Mouse (Mus musculus) thymus, postnatal 25 days (tissue): ENCODE data around the gene Nek5.

Experiments used
- DNase-seq: peaks from one replicate; pipeline ENCODE4 v3.0.0; 2022

Gene Nek5

DNA sequence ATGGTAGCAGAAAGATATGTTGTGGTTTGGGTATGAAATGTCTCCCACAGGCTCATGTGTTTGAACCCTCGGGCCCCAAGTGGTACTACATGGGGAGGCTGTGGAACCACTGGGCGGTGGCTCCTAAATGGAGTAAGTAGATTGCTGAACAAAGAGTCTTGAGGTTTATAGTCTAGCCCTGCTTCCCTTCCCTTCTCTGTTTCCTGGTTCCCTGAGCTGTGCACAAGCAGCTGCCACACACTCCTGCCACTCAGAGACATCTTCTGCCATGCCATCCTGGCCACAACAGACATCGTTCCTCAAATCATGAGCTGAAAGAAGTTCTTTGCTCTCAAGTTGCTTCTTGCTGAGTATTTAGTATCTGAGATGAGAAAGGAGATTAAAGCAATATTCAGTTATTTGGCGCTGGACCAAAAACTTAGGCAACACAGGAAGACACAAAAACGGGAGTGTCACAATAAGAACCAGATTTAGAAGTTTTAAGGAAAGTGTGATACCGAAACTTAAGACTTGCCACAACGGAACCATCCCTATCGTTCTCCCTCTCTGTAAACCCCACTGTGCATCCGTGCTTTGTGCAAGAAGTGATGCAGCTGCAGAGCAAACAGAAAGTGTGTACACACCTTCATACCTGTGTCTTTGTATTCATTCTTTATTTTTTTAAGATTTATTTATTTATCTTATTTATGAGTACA, 45.4 kb downstream of the Nek5 start:
- no peak for DNase-seq

DNA sequence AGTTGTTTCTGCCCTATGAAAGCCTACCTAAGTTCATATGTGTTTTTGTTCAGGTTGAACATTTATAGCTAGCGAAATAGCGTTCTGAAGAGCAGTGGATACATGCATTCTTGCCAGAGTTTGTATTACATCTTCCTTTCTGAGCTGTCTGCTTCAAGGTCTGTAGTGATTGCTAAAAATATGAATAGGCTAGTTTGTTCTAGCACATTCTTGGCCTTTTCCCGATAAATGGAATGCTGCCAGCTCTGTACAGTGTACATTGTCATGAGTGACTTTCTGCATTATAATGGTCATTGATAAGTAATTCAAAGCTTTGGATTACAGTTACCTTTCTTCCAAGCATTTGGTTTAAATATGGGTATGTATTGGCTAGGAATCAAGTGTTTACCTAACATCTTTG, 63.7 kb downstream of the Nek5 start:
- no peak for DNase-seq

DNA sequence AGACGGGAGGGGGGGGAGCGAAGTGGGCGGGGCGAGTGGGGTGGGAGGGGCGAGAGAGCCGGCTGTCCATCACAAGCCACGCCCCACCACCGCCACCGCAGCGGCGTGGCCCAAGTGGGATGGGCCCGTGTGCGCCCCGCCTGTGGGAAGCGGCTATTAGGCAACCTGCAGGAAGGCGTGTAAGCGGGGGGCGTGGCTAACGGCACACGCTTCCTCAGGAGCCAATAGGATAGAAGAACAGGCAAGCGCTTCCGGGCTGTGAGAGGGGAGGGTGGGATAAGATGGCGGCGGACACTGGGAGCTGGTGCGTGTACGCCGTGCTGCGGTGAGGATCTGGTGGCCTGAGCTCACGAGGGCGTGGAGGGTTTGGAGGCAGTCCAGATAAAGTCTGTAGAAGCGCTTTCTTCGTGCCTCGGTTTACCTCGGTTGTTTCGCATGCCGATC, 64.4 kb downstream of the Nek5 start, which contains the start of gene Alg11:
Gene Alg11, plus strand, starts transcription at position 276 of the 444 bp plus-strand sequence.
- peak; percentile 93 for DNase-seq

DNA sequence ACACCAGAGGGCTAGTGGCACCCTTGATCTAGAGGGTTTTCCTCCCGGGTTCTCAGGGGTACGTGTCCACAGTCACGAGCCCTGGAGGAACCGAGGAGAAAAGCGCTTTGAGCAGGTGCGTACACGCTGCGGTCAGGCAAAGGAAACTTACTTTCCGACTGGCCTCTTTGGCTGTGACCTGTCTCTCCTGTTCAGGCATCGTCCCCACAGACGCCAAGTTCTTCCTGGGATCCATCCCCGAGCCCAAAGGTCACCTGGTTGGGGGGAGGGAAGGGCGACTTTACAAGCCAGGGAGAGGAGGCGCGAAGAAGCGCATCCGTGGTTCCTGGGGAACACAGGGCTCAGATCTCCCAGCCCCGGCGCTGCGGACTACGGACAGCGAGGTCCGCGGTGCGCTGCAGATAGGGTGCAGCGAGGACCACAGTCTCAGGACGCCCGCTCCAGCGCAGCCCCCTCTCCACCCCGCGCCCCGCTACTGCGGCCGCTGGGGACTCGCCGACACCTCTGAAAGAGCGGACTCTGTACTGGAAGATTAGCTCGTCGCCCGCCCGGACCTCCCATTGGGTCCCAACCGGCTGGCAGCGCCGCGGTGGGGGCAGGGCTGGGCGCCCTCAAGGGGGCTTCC, 64.9 kb downstream of the Nek5 start, which contains the start of gene Atp7b:
Gene Atp7b, minus strand, starts transcription at position 485 of the 625 bp plus-strand sequence.
- DNase-seq = no peak

DNA sequence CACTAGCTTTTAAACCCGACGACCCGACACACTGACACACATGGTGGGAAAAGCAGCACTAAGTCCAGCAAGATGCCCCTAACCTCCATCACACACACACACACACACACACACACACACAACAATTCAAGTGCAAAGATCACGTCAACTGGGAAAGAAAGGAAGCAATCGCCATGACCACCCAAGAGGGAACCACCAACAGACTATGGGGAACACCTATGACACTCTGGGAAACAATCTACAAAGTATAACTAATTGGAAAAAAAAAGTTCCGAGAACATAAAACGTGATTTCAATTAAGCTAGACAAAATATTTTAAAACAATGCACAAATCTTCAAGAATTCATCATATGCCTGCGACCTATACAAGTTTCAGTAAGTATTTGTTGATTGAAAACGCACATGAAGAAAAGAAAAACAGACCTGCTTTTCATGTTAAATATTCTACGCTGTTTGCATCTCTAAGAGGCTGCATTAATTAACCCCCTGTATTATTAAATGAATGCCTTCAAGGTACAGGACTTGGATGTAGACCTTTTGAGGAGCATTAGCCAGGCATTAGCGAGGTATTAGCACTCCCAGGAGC, 65.6 kb downstream of the Nek5 start:
- DNase-seq = no peak

DNA sequence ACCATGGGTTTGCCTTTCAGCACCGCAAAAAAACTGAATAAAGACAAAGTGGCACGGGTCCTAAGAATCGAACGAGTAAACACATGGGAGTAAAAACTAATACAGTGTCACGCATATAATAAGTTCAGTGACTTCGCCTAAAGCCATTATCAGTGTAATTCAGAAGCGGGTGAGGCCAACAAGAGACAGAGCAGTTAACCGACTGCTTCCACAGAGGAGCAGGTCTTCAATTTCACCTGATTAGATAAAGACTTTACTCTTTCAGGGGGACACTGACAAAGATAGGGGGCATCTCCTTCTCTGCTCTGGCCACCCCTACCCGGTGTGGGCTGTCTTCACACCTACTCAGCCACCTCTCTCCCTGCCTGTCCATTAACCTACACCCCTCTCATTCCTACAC, 66.5 kb downstream of the Nek5 start:
- DNase-seq = no peak

DNA sequence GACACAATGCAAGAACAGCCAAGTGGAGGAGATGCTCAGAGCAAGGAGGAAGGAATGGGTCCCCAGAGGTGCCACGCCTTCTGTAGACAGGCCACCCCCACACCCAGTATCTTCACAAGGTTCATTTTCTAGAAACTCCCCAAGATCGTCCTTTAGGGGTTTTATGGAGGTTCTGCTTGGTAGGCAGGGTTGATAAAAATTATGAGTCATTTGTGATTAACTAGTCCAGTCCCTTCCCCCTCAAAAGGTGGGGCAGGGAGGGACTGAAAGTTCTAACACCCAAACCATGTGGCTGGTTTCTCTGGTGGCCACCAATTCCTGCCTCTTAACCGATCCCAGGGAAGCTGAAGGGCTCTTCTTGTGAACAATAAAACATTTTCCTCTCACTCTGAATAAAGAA, 68.0 kb downstream of the Nek5 start:
- DNase-seq = no peak

DNA sequence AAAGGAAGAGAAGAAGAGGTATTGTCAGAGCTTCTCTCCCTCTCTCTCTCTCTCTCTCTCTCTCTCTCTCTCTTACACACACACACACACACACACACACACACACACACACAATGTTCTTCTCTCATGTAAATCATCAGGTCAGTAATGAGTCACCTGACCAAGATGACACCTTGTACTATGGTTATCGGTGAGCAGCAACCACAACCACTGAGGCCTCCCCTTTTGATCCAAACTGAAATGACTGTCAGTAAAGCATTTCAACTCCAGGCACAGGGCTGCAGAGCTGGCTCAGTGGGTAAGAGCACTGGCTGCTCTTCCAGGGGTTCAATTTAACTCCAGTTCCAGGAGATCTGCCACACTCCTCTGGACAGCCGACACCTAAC, 69.4 kb downstream of the Nek5 start:
- DNase-seq = no peak

DNA sequence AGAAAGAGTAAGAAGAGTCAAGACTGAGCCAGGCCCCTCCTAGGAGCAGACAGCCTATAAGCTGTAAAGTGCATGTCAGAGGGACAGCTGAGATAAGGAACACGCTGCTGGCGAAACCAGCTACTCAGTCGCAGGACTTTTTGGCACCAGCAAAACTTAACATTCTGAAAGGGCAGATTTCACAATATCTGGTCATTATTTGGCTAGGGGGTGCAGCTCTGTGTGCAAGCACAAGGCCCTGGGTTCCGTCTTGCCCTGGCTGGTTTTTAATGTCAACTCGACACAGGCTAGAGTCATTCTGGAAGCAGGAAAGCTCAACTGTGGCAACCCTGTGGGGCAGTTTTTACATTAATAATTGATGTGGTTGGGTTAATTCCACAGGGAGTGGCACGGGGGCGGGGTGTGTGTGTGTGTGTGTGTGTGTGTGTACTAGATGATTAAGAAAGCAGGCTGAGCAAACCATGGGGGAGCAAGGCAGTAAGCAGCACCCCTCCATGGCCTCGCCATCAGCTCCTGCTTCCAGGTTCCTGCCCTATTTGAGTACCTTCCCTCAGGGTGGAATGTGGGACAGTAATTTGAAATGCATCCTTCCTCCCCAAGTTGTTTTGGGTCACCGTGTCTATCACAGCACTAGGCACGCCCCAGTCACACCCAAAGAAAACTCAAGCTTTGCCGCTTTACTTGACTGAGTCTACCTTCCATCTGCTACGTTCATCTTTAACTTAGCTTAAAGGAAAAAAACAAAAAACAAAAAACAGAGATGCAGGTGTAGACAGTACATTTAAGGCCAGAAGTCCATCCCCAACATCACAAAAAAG, 70.0 kb downstream of the Nek5 start:
- no peak for DNase-seq

DNA sequence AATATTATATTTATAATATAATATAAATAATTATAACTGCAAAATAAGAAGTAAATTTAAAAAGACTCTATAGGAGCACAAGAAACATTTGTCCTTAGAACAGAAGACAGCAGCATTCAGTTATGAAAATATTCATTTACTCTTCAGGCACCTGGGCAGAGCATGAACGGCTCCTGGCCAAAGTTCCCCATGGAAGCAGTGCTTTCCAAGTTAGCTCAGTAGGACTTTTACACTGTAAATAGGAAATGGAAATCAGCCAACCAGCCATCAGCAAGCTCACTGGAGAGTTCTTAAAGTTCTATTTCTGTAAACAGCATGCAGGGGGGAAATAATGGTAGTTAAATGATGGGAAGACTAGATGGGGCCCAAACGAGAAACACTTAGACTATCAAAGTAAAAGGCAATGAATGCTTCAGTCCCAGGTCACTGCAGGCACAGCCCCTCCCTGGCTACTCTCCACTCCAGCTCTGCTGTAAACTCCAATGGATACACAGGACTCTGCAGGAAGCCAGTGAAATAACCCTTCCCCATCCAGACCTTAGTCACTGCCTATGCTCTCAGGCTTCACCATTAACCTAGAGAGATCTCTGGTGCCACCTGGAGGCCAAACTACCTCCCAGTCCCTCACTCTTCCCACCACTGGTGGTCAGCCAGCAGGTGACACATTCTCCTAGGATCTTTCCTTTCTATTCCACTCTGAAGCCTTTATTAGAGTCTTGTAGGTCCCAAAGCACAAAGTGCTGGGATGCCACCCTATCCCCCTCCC, 77.0 kb downstream of the Nek5 start:
- peak; percentile 37 for DNase-seq

DNA sequence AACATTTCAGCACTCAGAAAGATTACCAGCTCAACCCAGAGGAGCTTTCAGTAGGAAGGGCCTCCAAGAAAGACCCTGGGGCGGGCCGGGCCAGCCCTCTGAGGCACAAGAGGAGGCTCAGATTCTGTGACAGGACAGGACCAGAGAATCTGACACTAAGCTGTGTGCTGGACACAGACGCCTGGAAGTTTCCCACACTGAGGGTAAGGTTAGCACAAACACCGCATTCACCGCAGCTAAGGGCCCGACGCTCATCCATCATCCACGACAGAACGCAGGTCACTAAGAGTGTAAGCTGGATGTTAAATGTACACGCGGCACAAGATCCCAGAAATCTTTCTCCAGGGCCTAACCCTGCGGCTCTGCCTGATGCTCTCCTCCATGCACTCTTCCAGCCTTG, 81.1 kb downstream of the Nek5 start:
- DNase-seq = no peak

DNA sequence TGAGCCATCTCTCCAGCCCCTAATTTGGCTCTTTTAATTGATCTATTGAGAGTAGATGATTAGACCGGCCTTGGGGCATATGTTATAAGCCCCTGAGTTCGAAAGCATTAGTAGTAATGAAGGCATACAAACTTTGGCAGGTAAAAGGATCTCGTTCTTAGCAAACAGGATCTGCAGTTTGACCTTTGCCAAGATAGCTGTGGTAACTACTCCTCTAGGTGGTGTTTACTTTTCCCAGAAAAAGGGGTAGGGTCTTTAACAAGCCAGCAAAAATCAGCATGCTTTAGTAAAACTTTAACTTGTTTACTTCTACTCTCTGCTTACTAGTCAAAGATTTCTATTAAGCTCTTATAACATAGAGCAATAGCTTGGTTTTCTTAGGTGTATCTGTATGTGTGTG, 82.3 kb downstream of the Nek5 start:
- no peak for DNase-seq

DNA sequence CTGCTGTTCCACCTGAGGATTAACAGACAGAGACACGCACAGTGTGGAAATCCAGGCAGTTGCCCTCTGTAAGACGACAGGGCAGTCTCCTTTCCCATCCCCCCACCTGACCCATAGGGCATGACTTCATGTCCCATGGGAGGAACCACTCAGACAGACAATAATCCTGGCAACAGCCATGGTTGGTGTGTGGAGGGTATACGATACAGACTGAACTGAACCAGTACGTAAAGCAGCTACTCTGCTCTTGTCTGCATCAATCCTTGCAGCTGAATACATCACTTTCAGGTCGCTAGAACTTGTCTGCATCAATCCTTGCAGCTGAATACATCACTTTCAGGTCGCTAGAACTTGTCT, 84.7 kb downstream of the Nek5 start:
- no peak for DNase-seq

DNA sequence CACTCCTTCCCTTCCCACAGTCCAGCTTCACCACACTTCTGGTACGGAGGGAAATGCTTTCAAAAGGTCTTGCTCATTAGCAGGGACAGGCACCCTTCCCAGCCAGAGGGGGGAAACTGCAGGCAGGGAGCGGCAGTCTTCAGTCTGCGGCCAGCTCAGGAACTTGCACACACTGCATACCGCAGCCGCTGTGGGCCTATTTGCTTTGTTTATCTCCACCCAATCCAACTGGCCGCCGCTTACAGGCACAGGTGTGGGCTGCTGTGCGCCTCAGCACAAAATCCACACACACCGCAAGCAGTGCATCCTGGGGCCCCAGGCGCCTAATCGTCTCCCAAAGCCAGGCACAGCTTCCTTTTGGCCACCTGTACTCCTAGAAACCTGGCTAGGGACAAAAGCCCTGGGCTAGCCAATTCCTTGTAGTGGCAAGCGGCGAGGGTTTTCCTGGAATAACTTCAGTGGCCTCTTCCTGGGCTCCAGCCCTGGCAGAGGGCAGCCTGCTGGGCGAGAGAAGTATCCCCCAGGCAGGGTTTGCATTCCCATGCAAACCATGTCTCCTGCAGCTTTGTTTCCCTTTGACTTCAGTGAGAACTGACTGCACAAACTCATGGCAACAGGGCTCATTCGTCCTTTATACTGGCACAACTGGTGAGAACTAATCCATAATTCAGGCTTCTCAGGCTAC, 85.2 kb downstream of the Nek5 start:
- no peak for DNase-seq

DNA sequence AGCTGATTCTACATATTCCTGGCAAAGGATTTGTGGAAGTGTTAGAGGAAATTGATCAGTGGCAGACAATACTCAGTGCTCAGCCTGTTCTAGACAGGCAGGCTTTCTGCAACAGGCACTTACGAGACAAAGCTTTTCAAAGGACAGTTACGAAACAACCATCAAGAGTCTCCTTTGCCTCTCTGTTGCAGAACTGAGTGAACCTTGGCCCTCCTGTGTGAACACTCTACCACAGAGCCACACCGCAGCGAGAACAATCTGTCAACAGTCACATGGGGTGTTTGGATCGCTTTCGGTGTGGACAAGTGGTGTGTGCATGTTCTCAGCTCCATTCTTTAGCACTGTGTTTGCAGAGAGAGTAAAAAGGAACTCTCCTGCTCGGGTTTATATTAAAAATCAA, 87.8 kb downstream of the Nek5 start:
- no peak for DNase-seq

DNA sequence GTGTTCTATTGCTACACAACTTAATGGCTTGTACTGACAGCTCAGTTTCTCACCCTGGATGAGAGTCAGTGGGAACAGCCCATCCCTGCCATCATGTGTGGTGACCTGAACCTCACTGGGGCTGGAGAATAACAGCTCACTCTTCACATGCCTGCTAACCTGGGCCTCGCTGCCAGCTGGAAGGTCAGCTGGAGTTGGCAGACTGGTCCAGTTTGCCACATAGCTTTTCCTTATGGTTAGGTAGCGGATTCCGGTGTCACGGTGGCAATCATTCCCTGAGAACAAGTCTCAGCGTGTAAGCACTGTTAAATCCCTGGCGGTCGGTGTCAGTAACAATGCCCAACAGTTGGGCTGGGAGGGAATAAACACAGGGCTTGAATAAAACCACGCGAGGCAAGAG, 88.7 kb downstream of the Nek5 start:
- DNase-seq = no peak

DNA sequence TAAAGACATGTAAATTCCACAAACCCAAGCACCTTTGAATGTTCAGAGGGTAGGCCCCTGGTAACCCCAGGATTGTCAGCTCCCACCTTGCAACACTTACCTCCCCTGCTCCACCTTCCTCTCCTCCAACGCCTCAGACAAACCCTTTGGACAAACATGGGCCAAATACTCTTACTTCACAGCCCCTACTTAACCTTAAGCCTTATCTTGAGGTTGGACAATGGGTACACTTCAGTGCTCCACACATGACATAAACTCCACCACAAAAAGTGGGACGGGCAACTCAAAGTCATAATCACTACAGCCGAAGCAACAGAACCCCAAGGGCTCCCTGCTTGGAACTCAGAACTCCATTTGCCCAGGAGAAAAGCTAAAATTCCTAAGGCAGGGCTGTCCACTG, 93.9 kb downstream of the Nek5 start:
- DNase-seq = no peak

DNA sequence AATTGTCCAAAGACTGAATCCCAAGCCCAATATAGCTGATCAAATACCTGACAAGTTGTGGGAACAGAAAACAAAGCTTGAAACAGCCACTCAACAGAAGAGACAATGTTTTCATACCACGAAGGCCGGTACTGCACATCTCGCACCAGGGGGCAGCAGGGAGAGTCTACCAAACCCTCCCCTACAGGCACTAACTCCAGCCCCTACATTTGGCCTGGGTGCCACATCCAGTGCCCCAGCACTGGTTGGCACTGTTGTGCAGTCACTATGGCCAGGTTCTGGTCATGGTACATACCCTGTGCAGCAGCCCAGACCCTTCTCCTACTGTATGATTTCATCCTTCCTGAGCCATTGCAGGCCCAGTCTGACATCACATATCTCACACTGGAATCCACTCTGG, 95.9 kb downstream of the Nek5 start:
- DNase-seq = no peak

DNA sequence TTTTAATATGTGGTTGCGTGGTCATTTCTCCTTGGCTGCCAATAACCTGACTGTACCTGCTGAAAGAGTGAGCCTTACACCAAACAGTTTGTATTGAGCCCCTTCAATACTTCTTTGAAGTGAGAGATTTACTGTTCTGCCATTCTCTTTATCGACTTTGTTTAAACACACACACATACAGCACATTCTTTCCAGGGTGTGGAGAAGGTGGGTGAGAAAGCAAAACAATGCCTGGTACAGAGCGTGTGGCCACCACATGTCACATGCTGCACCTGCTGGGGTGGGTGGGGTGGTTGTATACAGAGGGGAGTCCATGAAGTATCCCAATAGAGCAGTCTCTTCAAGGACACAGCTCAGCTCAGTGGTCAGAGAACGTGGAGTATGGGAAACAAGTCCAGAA, 99.6 kb downstream of the Nek5 start:
- DNase-seq = no peak
